Mouse (Mus musculus) thymus, adult 18-20 months (tissue): ENCODE results near the gene Fam171a1.
"Not testable (repeated sequence)": the region's sequence is repeated elsewhere in the genome, so short reads cannot be mapped to it uniquely, and the experiment has no call there.

ENCODE experiments used
- DNase-seq, 2 experiments: peaks; one replicate each; pipeline ENCODE4 v3.0.0; 2022; ENCODE audit warnings: mixed read lengths in 2 of 2

The Fam171a1 gene

GRCm38 (mm10) chr2:3174890-3175289 lies 60.9 kb downstream of the Fam171a1 start:
- no peak for DNase-seq

GRCm38 (mm10) chr2:3175988-3176387 lies 62.0 kb downstream of the Fam171a1 start:
- DNase-seq = not testable (repeated sequence)

- no peak for DNase-seq
These were observed 62.7 kb downstream of the Fam171a1 start for GRCm38 (mm10) chr2:3176751-3177150.

- no peak for DNase-seq
These were observed 66.5 kb downstream of the Fam171a1 start for GRCm38 (mm10) chr2:3180550-3180949.

- DNase-seq = no peak
These were observed 69.6 kb downstream of the Fam171a1 start for GRCm38 (mm10) chr2:3183656-3184055.

GRCm38 (mm10) chr2:3185335-3185734 lies 71.3 kb downstream of the Fam171a1 start:
- DNase-seq = no peak

- no peak for DNase-seq
These were observed 74.9 kb downstream of the Fam171a1 start for GRCm38 (mm10) chr2:3188745-3189475.

GRCm38 (mm10) chr2:3191149-3191548 lies 77.1 kb downstream of the Fam171a1 start:
- DNase-seq = no peak

- no peak for DNase-seq
These were observed 81.5 kb downstream of the Fam171a1 start for GRCm38 (mm10) chr2:3195511-3195910.

- no peak for DNase-seq
These were observed 86.4 kb downstream of the Fam171a1 start for GRCm38 (mm10) chr2:3200422-3200821.

- no peak for DNase-seq
These were observed 93.1 kb downstream of the Fam171a1 start for GRCm38 (mm10) chr2:3206975-3207642.

- no peak for DNase-seq
These were observed 101.5 kb downstream of the Fam171a1 start for GRCm38 (mm10) chr2:3215480-3215879.

GRCm38 (mm10) chr2:3216617-3217016 lies 102.6 kb downstream of the Fam171a1 start:
- DNase-seq = no peak

GRCm38 (mm10) chr2:3217577-3217976 lies 103.6 kb downstream of the Fam171a1 start:
- not testable (repeated sequence) for DNase-seq

GRCm38 (mm10) chr2:3218225-3218624 lies 104.2 kb downstream of the Fam171a1 start:
- no peak for DNase-seq

GRCm38 (mm10) chr2:3228475-3228874 lies 114.5 kb downstream of the Fam171a1 start:
- DNase-seq = no peak

GRCm38 (mm10) chr2:3229060-3229459 lies 115.0 kb downstream of the Fam171a1 start:
- no peak for DNase-seq

- no peak for DNase-seq
These were observed 125.2 kb downstream of the Fam171a1 start for GRCm38 (mm10) chr2:3239255-3239654.

- no peak for DNase-seq
These were observed 130.2 kb downstream of the Fam171a1 start for GRCm38 (mm10) chr2:3244251-3244650.

- DNase-seq = no peak
These were observed 137.3 kb downstream of the Fam171a1 start for GRCm38 (mm10) chr2:3251309-3251708.

GRCm38 (mm10) chr2:3266466-3266865 lies 152.4 kb downstream of the Fam171a1 start:
- DNase-seq = no peak

GRCm38 (mm10) chr2:3267879-3268278 lies 153.9 kb downstream of the Fam171a1 start:
- DNase-seq = no peak

GRCm38 (mm10) chr2:3273349-3273748 lies 159.3 kb downstream of the Fam171a1 start:
- DNase-seq = no peak

GRCm38 (mm10) chr2:3276106-3276505 lies 162.1 kb downstream of the Fam171a1 start:
- DNase-seq = no peak
